Mouse (Mus musculus) lung, postnatal 14 days (tissue): ENCODE data around the gene Ppia.
"Not testable (repeated sequence)": the region's sequence is repeated elsewhere in the genome, so short reads cannot be mapped to it uniquely, and the experiment has no call there.

Source experiments
- DNase-seq: peaks from one replicate; pipeline ENCODE4 v3.0.0; 2021

The Ppia gene

GRCm38 (mm10) chr11:6404699-6405566 is 10.3 kb upstream of the Ppia start:
- DNase-seq = peak; percentile 73

DNA sequence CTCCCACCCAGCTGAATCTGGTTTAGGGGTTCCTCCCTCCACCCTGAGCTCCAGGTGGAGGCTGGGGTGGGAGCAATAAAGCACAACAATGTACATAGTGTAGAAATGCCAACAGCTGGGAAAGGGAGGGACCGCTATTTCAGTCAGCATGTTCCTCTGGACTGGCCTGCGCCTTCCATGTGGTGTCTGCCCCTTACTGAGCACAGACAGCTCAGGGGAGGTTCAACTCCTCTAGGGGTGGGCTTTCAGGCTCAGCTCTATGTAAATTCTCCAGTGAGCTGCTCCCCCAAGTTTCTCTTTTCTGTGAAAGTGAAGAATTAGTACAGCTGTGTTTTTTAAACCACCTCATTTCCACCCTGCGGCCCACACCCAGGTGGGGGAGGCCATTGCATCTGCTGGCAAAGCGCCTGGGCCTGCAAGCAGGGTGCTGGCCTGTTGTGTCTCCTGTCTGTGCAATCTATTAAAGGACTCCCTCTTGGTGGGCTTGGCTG is 9.6 kb upstream of the Ppia start:
- DNase-seq = peak; percentile 22

- DNase-seq = peak; percentile 75
Observed at GRCm38 (mm10) chr11:6406251-6407161, 8.7 kb upstream of the Ppia start.

DNA sequence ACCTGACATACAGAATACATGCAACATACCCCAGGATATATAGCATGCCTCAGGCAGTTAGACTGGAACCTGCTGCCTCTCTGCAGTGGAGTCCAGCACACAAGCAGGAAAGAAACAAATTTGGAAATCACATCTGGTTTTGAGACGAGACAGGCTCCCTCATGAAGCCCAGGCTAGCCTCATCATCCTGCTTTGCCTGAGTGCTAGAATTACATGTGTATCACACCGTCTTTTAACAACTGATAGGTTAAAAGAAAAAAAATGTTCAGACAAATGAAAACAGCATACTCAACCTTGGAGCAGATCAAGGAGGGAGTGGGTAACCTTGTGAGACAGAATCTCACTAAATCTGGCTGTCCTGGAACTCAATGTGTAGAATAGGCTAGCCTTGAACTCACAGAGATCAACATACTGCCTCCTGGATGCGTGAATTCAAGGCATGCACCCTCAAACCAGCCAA is 8.1 kb upstream of the Ppia start:
- DNase-seq = no peak

- DNase-seq = no peak
Observed at GRCm38 (mm10) chr11:6410050-6410602, 5.1 kb upstream of the Ppia start.

- not testable (repeated sequence) for DNase-seq
Observed at GRCm38 (mm10) chr11:6410755-6411154, 4.5 kb upstream of the Ppia start.

DNA sequence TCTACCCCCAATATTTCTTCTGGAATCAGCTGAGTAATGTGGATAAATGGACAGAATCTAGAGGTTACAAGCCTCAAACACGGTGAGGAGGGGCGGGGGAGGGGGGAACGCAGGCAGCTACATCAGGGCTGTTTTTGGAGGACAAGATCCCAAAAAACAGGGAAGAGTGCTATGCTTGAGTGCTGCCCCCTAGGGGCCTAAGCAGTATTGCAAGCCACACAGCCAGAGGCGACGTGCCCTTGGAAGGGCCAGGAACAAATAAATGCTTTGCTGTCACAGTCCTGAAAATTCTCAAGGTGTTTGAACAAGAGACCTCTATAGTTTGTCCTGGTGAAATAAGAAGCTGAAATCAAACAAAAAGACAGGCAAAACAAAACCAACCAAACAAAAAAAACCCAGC is 3.6 kb upstream of the Ppia start:
- peak; percentile 88 for DNase-seq

- DNase-seq = no peak
Observed at GRCm38 (mm10) chr11:6413264-6413663, 2.0 kb upstream of the Ppia start.

DNA sequence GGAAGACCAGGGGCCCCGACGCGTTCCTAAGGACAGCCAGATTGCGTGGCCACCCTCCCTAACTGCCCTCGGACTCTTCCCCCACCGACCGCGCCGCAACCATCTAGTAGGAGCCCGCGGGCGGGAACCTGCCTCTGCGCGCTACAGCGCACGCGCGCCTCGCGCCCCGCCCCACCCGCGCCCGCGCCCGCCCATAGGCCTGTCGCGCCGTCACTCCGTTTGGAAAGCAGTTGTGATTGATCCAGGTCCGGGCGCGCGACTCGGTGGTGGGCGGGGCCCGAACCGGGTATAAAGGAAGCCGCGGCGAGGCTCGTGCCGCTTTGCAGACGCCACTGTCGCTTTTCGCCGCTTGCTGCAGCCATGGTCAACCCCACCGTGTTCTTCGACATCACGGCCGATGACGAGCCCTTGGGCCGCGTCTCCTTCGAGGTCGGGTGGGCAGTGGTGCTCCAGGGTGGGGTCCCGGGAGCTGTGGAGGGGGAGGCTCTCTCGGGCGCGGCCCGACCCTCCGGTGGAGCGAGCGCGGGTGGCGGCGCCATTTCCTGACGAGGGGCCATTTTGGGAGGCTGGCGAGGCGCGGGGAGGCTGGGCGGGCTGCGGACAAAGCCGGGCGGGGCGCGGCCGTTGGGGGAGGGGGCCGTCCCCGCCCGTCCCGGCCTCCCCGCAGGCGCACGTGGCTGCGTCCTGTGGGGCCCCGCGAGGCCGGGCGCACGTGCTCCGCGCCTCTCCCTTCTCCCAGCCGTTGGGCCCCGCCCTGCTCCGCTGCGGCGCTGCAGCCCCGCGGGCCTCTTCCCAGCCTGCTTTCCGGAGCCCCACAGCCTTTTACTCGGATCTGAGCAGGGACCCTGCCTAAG is 535 bp downstream of the Ppia start:
- DNase-seq = peak; percentile 99

DNA sequence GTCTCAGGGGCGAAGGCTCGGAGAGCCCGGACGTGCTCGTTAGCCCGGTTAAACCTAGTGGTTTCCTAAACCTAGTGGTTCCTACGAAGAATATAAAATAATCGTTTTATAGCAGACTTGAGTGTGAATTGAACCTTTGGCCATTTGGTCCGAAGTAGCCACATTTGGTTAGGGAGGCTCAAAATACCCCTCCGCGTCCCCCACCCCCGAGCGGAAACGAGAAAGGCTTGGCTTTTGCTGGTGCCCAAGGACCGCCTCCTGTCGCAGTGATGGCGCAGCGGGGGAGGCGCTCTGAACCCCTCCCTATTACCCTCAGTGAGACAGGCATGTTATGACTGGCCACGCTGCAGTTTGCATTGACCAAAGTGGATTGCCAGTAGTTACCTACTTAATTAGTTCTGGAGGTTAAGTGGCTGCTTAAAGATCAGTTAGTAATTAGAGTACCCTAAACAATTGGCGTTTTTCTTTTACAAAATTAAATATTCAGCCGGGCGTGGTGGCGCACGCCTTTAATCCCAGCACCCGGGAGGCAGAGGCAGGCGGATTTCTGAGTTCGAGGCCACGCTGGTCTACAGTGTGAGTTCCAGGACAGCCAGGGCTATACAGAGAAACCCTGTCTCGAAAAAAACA is 1.3 kb downstream of the Ppia start:
- peak; percentile 82 for DNase-seq

DNA sequence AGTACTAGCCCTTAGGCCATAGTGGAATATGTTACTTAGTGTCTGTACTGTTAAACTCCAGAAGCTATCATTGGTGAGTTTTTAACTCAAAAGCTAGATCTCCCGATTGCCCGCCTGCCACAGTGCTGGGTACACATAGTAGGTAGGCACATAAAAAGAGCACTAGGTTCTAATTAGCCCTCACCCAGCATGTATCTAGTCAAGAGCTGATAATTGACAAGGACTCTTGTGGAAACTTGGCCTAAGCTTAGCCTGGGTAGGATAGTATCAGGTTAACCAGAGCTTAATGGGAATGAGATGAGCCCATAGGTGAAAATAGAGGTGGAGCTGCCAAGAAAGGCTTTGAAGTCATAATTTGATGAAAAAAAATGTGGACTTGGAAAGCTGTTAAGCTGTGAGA is 1.8 kb downstream of the Ppia start:
- no peak for DNase-seq

- DNase-seq = no peak
Observed at GRCm38 (mm10) chr11:6417490-6417889, 2.2 kb downstream of the Ppia start.

DNA sequence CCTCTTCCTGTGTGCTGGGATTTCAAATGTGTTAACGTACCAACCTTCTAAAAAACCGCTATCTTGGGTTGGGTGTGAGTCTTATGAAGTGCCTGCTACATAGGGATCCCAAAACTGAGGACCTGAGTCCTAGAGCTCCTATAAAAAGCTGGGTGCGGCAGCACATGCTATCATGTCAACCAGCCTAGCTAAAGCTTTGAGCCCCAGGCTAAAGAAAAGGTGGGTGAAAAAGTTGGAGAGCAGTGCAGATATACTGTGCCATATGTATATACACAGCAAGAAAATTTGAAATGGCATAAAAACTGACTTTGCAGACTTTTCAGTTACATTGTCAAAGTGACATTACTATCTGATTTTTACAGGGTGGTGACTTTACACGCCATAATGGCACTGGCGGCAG is 3.5 kb downstream of the Ppia start:
- no peak for DNase-seq

GRCm38 (mm10) chr11:6419156-6419555 is 3.9 kb downstream of the Ppia start:
- DNase-seq = not testable (repeated sequence)

DNA sequence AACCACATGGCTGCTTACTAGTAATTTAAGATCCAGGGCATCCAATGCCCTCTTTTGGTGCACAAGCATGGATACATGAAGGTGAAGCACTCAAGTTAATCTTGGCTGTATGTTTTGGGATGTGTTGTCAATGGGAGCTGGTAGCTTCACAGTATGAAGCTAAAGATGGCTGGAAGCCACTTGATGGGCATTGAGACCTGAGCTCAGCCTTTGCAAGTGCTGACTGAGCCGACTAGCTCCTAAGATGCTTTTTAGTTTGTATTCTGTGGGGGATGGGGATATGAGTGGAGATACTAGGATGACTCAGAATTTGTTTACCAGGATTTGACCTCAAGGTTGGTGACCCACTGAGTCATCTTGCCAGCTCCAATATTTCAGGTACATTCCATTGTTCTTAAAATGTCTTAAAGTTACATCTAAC is 5.0 kb downstream of the Ppia start:
- no peak for DNase-seq

GRCm38 (mm10) chr11:6420722-6421350 is 5.6 kb downstream of the Ppia start:
- DNase-seq = no peak

GRCm38 (mm10) chr11:6430186-6430585 is 14.9 kb downstream of the Ppia start:
- no peak for DNase-seq

- peak; percentile 68 for DNase-seq
Observed at GRCm38 (mm10) chr11:6436442-6436841, 21.2 kb downstream of the Ppia start.

DNA sequence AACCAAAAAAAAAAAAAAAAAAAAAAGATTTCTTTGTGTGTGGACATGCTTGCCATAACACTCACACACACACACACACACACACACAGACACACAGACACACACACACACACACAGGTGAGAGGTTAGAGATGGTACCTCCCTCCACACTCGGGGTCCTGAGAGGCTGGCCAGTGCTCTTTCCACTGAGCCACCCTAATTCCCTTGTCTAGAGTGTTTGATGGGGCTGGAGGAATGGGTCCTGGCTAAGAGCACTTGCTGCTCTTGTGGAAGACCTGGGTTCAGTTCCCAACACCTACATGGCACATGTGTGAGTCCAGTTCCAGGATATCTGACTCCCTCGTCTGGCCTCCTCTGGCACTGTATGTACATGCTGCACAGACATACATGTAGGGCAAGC is 22.4 kb downstream of the Ppia start:
- no peak for DNase-seq

DNA sequence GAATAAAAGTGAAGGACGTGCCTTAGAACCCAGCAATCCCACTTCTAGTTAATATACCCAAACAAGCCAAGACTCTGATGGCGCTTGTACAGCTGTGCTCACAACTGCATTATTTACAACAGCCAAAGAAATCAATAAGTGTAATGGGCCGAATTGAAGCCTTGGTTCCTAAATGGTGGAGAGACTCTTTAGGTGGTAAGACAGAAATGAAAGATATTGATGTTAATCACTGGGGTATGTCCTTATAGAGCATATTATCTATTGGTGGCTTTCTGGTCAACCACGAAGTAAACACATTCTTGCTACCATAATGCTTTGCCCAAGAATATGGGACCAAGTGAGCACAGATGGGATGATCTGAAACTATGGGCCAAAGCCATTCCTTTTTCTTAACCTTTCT is 24.9 kb downstream of the Ppia start:
- no peak for DNase-seq

- no peak for DNase-seq
Observed at GRCm38 (mm10) chr11:6442566-6442965, 27.3 kb downstream of the Ppia start.
